Mouse (Mus musculus): ENCODE measurements around the gene Ankub1. TPM values are rescaled to one million over a fixed set of nuclear protein-coding genes. Genes with fewer than 3 reads are reported as not detected.

Ankub1 gene
- polyA plus RNA-seq, 1 experiment from 2014 or later = not detected

- Histone ChIP-seq H3K4me3 (ENCODE audit: low read depth, low read length) (no peak overlapping the region), H3K27ac (ENCODE audit: low read length) (no peak overlapping the region), H3K36me3 (ENCODE audit: control insufficient read depth, insufficient read depth) (no peaks in the 10 kb centered on the region), H3K9me3 (replicated peaks; ENCODE audit: control insufficient read depth, low read length) (no peaks in the 10 kb centered on the region), H3K4me2 (ENCODE audit: low read depth, low read length) (no peak overlapping the region), H3K9ac (ENCODE audit: low read depth, low read length) (no peak overlapping the region), H3K4me1 (ENCODE audit: control insufficient read depth, low read depth, low read length) (no peaks in the 10 kb centered on the region), H3K27me3 (ENCODE audit: control insufficient read depth, insufficient read depth, low read depth, low read length) (no peaks in the 10 kb centered on the region)
- ATAC-seq (ENCODE audit: low read depth) = no peak
- WGBS (ENCODE audit: insufficient replicate concordance) = 39% methylated on average over 21 of the region's 21 CpGs
These were observed 67.2 kb downstream of the Ankub1 start for GRCm38 (mm10) chr3:57625275-57625997.

GRCm38 (mm10) chr3:57619718-57620117 is 72.9 kb downstream of the Ankub1 start:
- 59% methylated on average over 4 of the region's 4 CpGs for WGBS (ENCODE audit: insufficient replicate concordance)
- Histone ChIP-seq H3K27ac (ENCODE audit: low read length) (no peak overlapping the region), H3K4me3 (ENCODE audit: low read depth, low read length) (no peak overlapping the region), H3K27me3 (ENCODE audit: control insufficient read depth, insufficient read depth, low read depth, low read length) (no peaks in the 10 kb centered on the region), H3K4me1 (ENCODE audit: control insufficient read depth, low read depth, low read length) (no peaks in the 10 kb centered on the region), H3K9ac (ENCODE audit: low read depth, low read length) (no peak overlapping the region), H3K9me3 (replicated peaks; ENCODE audit: control insufficient read depth, low read length) (no peaks in the 10 kb centered on the region), H3K4me2 (ENCODE audit: low read depth, low read length) (no peak overlapping the region), H3K36me3 (ENCODE audit: control insufficient read depth, insufficient read depth) (no peaks in the 10 kb centered on the region)
- ATAC-seq (ENCODE audit: low read depth) = no peak

GRCm38 (mm10) chr3:57615652-57616051 is 76.9 kb downstream of the Ankub1 start:
- ATAC-seq (ENCODE audit: low read depth) = no peak

GRCm38 (mm10) chr3:57612430-57612997 is 80.1 kb downstream of the Ankub1 start:
- H3K9me3 ChIP-seq (replicated peaks; ENCODE audit: control insufficient read depth, low read length) = no peaks in the 10 kb centered on the region
- no peaks in the 10 kb centered on the region for H3K36me3 ChIP-seq (ENCODE audit: control insufficient read depth, insufficient read depth)
- H3K4me1 ChIP-seq (ENCODE audit: control insufficient read depth, low read depth, low read length) = no peaks in the 10 kb centered on the region
- H3K27ac ChIP-seq (ENCODE audit: low read length) = no peak overlapping the region
- no peak for ATAC-seq (ENCODE audit: low read depth)
- no peak overlapping the region for H3K9ac ChIP-seq (ENCODE audit: low read depth, low read length)
- no peaks in the 10 kb centered on the region for H3K27me3 ChIP-seq (ENCODE audit: control insufficient read depth, insufficient read depth, low read depth, low read length)
- WGBS (ENCODE audit: insufficient replicate concordance) = 53% methylated on average over 3 of the region's 3 CpGs
- H3K4me3 ChIP-seq (ENCODE audit: low read depth, low read length) = no peak overlapping the region
- H3K4me2 ChIP-seq (ENCODE audit: low read depth, low read length) = no peak overlapping the region

More at GRCm38 (mm10) chr3:57615652-57616051, 76.9 kb downstream of the Ankub1 start:
- WGBS (ENCODE audit: insufficient replicate concordance) = 70% methylated on average over 4 of the region's 4 CpGs
- Histone ChIP-seq H3K9me3 (replicated peaks; ENCODE audit: control insufficient read depth, low read length) (no peaks in the 10 kb centered on the region), H3K4me3 (ENCODE audit: low read depth, low read length) (no peak overlapping the region), H3K27me3 (ENCODE audit: control insufficient read depth, insufficient read depth, low read depth, low read length) (no peaks in the 10 kb centered on the region), H3K27ac (ENCODE audit: low read length) (no peak overlapping the region), H3K4me2 (ENCODE audit: low read depth, low read length) (no peak overlapping the region), H3K36me3 (ENCODE audit: control insufficient read depth, insufficient read depth) (no peaks in the 10 kb centered on the region), H3K9ac (ENCODE audit: low read depth, low read length) (no peak overlapping the region), H3K4me1 (ENCODE audit: control insufficient read depth, low read depth, low read length) (no peaks in the 10 kb centered on the region)

GRCm38 (mm10) chr3:57611776-57612175 is 80.8 kb downstream of the Ankub1 start:
- no peaks in the 10 kb centered on the region for H3K36me3 ChIP-seq (ENCODE audit: control insufficient read depth, insufficient read depth)
- no peak overlapping the region for H3K9ac ChIP-seq (ENCODE audit: low read depth, low read length)
- WGBS (ENCODE audit: insufficient replicate concordance) = 27% methylated on average over 7 of the region's 7 CpGs
- no peak overlapping the region for H3K4me3 ChIP-seq (ENCODE audit: low read depth, low read length)
- no peak for ATAC-seq (ENCODE audit: low read depth)
- no peaks in the 10 kb centered on the region for H3K4me1 ChIP-seq (ENCODE audit: control insufficient read depth, low read depth, low read length)
- no peak overlapping the region for H3K27ac ChIP-seq (ENCODE audit: low read length)
- no peak overlapping the region for H3K4me2 ChIP-seq (ENCODE audit: low read depth, low read length)
- H3K27me3 ChIP-seq (ENCODE audit: control insufficient read depth, insufficient read depth, low read depth, low read length) = no peaks in the 10 kb centered on the region
- no peaks in the 10 kb centered on the region for H3K9me3 ChIP-seq (replicated peaks; ENCODE audit: control insufficient read depth, low read length)

Small RNA genes within 50 kb of the gene (microRNA-seq; reads per million reads assigned to microRNA genes)
- not detected for gene Mir6377

Other genes starting within 250 kb of the Ankub1 start
- 1.2 and 1.5 TPM in 2 replicates for gene Wwtr1, start 116.9 kb downstream of the Ankub1 start, polyA plus RNA-seq (2015; fragmentation: Nextera tagmentation; extraction: Ambion mirVana)
- 22.0 and 25.6 TPM in 2 replicates for gene Commd2, start 41.1 kb downstream of the Ankub1 start, polyA plus RNA-seq (2015; fragmentation: Nextera tagmentation; extraction: Ambion mirVana)
- 48.0 and 48.6 TPM in 2 replicates for gene Rnf13, start 43.3 kb upstream of the Ankub1 start, polyA plus RNA-seq (2015; fragmentation: Nextera tagmentation; extraction: Ambion mirVana)
- 3.7 and 4.7 TPM in 2 replicates for gene Pfn2, start 155.3 kb upstream of the Ankub1 start, polyA plus RNA-seq (2015; fragmentation: Nextera tagmentation; extraction: Ambion mirVana)